Mouse (Mus musculus) erythroid progenitor cell, adult 5-6 weeks (primary cell): ENCODE measurements around the gene Slc16a7. TPM values are rescaled to one million over a fixed set of nuclear protein-coding genes. Genes with fewer than 3 reads are reported as not detected.

Source experiments
- ATAC-seq: replicated peaks from 2 replicates; pipeline ENCODE4 v1.8.0; 2016; ENCODE audit warnings: moderate number of reproducible peaks, mild to moderate bottlenecking, moderate TSS enrichment, inconsistent platforms; ENCODE audit not compliant: poor library complexity, low FRiP score, severe bottlenecking
- total RNA-seq, 2 experiments: library from RNA; stranded (forward) in 1 of 2; stranded (reverse) in 1 of 2; fragments of 150-400 nt in 1 of 2; fragments of 186-747, 209-891 nt in 1 of 2; gene quantifications; 2 replicates each; pipeline versions ENCODE4 v1.2.3 to v1.2.4; 2015 to 2017; ENCODE audit warnings: low replicate concordance in 2 of 2

Slc16a7 gene
- total RNA-seq (2015; ENCODE audit: low replicate concordance) (3.2 and 8.4 TPM in 2 replicates), total RNA-seq (2017; ENCODE audit: low replicate concordance) (0.39 and 3.3 TPM in 2 replicates)

DNA sequence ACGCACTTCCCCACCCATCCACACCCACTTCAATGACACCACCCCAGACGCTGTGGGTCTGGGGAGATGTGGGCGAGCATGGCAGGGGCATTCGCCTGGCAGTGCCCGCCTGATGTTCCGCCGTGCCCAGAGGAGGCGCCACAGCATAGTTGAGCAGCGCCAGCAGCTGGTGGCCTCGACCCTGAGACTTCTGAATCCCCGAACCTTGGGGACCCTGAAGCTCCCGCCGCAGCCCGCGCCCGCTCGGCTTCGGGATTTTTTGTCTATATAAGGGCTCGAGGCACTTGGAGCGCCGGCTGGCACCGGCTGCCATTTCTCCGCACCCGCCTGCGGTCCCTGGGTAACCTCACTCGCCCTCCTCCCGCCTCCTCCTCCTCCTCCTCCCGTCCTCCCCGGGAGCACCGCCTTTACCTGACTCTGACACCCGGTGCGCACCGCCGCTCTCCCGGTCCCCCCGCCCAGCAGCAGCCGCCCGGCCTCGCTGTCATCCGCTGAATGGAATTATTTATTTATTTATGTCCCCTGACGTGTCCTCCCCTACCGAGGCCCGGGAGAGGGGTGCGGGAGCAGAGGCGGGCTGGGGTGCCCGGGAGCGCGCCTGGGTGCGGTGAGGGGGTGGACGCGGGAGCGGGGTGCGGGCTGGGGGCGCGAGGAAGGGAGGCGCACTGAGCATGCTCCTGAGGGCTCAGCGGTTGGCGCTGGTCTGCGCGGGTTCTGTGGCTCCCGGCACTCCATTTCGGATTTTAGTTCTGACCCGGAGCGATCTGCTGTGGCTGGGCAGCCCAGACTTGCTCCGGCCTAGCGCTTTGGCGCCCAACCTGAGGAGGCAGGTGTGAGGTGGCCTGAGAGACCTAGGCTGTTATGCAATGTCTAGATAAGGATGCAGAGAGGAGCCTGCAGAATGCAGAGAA, at the start of gene Slc16a7:
Gene Slc16a7, minus strand, starts transcription at position 590 of the 911 bp plus-strand sequence.
- ATAC-seq, result no peak; the same call in 1 of the 2 replicates

DNA sequence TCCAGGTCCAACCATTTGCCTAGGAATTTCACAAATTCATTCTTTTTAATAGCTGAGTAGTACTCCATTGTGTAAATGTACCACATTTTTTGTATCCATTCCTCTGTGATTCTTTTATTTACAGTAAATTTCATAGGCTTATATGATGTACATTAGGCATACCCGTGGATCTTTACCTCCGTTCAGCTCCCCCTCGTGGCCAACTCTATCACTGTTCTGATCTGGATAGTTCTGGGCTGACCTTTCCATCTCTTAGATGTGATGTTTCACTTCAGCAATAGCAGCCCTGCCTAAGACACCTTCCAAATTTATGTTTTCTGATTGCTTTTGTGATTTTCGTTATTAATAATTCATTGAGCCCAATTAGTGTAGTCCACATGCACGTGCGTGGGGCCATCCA, 29.5 kb upstream of the Slc16a7 start:
- ATAC-seq, result no peak

DNA sequence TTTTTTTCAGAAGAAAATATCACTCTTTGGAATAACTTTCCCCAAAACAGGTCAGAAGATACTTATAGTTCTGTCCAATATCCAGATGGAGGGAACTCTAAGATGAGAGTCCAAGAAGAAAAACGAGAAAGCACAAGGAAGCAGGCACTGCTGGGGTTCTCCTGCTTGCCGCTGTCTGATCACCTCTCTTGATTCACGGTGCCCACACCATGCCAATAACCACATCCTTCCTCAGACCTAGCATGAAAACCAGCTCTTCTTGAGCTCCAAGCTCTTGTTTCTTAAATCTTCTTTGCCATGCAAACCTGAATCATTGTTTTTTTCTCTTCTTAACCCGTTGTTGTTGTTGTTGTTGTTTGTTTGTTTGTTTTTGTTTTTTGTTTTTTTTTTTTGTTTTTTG, 10.5 kb upstream of the Slc16a7 start:
- ATAC-seq, result no peak

DNA sequence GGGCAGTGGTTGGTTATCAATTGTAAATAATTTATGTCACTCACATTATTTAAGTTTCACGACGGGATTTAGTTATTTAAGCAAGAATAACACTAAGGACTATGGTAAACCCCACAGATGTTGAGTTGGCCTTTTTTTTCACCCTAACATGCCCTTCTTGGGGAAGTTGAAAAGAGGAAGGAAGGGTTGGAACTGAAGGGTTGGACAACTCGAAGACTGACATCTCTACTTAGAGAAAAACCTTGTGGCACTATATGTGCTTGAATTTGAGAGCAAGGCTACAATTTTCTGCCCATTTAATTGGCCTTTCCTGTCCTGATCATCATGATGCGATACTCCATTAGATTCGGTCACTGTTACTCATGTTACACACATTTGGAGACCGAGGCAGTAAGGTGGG, 746 bp upstream of the Slc16a7 start:
- no peak for ATAC-seq

DNA sequence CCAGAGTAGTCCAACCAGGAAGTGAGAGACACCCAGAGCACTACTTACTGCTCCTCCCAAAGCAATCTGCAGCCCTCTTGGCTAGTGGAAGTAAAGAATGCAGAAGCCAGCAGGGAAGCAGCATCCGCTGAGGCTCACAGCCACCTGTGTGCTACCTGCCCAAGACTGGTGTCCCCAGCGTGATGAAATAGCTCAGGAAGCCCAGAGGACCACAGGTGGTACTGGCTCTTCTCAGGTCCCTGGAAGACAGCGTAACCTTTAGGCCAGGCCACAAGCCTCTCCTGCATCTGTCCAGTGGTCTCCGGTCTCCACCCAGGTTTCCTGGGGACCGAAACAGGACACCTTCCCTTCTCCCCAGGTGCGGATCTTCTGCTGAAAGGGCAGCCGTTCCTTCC, 787 bp downstream of the Slc16a7 start:
- no peak for ATAC-seq

DNA sequence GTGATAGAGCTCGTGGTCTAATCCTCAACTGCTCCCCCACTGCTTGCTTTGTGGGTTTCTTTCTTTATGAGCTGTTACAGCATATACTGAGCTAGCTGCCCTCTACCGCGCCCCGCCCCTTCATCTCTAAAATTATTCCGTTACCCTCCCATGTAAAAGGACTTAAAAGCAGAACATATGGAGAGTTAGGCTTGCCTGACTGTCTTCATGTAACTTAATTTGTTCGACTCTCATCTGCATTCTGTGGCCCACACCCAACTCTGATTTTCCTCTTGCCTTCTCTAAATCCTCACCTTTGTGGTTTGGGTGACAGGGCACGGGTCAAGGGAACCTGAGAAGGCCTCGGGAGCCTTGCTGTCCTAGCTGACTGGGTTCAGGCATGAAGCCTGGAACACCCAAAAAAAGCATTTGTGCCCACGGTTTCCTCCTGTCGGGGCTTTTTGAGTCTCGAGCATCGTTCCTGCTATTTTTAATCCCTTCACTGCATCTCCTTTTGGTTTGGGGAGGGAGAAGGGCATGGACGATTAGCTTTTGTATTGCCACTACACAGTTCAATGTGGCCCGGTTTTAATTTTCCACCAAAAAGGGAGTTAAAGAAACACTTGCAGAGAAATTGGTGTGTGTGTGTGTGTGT, 1.4 kb downstream of the Slc16a7 start:
- ATAC-seq, result no peak

DNA sequence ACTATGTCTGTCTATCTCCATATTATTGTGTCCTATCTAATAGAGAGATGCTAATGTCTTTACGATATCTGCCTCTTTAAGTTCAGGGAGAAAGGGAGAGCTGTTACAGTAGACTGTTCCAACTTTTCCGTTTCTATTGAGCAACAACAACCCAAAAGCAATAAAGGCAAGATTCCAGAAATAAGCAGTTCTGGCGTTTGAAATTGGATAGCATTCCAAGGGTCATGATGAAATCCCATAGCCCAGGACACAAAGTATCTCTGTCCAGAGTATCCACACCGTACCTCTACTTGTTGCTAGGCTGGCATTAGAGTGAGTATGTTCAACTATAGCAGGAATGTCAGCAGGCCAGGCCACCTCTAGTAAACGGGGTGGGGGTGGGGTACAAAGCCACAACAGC, 13.7 kb downstream of the Slc16a7 start:
- no peak for ATAC-seq

DNA sequence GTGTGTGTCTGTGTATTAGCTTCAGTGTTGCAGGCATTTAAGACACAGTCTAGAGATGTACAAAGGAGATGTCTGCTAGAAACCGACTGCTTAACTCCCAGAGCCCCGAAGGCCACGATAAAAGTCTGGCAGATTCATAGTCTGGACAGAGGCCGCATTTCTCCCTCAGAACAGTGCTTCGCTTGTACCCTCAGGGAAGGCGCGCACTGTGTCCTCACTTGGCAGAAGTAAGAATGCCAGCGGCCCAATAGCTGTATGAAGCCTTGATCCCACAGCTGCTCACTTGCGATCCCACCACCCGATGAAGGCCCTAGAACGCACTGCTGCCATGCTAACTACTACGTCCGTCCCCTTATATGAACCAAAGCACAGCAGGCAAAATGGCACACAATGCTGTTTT, 16.6 kb downstream of the Slc16a7 start:
- no peak for ATAC-seq

DNA sequence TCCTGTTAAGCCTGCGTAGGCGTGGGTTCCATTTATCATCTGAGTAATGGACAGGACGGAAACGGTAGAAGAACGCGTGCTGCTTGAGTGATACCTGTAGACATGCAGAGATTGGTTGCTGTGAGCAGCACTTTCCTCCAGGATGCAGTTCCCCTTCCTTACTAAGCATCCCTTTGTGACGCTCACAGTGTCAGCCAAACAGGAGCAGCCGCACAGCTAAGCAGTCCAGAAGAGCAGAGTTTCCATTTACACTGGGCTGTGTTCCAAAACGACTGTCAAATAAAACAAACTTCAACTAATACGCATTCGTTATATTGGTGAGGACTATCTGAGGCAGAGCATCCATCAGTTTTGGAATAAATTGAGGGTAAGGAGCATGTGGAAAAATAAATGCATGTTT, 17.8 kb downstream of the Slc16a7 start:
- ATAC-seq, result no peak

DNA sequence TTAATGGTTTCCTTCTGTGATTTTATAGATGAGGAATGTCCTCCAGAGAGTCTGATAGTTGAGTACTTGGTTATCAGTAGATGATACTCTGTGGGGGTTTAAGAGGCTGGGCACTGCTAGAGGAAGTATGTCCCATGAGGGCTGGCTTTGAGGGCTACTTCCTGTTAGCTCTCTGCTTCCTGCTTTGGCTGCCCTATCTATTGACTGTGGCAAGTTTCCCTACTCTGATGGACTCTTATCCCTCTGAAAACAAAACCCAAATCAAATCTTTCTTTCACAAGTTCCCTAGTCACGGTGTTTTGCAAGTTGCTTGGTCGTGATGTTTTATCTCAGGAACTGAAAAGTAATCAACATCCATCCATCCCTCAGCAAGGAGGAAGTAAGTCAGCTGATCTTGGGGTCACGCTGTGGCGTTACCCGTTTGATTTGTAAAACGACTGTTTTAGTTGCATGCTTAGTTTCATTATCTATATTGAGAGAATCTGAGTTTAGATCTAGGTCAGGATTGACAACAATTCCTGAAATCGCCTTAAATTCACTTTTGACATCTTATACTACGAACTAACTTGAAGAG, 19.1 kb downstream of the Slc16a7 start:
- ATAC-seq, result no peak

DNA sequence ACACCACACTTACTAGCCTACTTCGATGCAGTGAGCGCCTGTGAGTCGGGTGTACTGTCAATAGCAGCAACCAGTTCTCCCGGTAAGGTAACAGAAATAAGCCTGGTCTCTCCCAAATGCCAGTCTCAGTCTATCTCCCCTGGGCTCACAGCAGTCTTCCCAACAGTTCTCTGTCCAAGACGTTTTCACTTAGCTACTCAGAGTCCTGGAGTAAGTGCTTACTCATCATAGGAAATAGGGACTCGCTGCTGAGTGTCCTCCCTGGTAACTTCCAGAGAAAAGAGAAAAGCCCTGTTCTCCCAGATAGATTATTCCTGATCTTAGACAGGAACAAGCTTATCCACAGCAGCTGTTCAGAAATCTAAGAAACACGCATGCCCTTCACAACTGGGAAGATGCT, 30.8 kb downstream of the Slc16a7 start:
- ATAC-seq, result no peak

DNA sequence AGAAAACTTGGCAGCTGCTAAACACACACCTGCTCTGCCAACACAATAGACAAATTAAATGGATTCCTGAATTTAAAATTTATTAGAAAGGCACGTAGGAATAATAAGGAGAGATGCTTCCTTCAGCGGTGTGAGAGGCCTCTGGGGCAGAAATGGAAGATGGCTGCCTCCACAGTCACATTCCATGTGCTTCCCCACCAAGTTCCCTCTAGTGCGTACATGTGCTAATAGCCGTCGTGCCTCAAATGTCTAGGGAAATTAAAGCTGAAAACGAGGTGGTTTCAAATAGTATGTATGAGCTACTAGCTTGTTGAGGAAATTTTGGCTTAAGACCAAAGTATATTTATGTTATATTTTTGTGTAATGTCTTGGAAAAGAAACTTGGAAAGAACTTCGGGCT, 36.5 kb downstream of the Slc16a7 start:
- no peak for ATAC-seq

DNA sequence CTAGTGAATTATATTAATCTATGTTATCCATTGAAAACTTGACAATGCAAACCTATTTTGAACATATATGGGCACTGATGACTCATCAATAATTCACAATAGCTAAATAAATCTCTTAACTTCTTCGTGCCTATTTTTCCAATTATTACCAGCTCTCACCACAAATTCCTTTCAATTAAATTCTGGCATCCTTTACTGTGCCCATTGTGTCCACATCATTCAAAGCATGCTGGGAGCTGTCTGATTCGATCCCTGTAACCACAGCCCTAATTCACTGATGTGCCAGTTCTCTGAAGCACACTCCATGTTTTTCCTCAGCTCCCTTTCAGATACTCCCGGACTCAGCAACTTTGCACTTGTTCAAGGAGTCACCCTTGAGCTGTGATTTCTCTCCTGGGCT, 41.1 kb downstream of the Slc16a7 start:
- ATAC-seq, result no peak

DNA sequence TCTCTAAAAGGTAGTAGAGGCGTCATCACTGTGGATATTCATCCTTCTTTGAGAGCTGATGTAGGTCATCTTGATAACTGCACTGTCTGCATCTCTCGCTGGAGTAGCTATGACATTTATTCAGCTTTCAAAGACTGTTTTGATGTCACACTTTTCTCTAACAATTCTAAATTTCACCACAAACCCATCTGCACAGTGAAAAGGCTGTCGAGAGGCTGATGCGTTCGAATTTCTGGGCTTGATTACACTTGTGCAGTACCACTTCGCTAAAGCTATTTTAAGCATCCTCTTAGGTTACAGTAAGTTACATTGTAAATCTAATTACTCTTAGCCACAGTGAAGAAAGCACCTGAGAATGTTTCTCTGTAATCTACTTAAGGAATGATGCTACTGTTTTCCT, 42.1 kb downstream of the Slc16a7 start:
- no peak for ATAC-seq

DNA sequence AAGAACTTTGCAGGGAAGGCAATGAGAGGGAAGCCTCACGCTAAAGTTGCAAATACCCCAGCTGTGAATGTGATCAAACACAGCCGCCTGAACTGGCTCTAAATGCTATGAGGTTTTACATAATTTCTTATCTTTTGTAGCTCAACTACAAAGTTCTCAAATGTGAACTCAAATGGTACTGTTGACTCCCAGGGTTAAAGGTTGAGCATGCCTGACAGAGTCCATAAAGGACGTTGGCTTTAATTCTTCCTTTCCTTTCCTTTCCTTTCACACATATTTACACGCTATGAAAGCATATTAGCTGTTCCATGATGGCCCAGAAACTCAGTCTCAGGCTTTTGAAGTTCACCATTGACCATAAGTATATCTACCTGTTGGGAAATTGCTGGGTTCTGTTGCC, 42.9 kb downstream of the Slc16a7 start:
- no peak for ATAC-seq

DNA sequence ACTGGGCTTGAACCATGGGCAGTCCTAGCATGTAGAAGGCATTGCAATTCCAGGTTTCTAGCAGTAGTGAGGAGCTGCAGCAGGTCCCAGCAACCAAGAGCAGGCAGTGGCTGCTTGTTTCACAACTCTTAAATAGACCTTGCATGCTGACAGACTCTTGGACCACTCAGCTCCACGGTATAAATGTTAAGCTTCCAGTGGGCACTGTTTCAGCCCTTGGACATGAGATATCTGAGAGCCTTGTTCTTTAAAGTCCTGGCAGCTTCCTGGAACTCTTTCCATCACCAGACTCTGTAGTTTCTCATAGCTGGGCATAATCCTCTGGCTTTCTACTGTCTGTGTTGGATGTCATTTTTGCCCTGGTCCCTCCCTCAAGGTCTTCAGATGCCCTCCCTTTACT, 43.7 kb downstream of the Slc16a7 start:
- ATAC-seq, result no peak

DNA sequence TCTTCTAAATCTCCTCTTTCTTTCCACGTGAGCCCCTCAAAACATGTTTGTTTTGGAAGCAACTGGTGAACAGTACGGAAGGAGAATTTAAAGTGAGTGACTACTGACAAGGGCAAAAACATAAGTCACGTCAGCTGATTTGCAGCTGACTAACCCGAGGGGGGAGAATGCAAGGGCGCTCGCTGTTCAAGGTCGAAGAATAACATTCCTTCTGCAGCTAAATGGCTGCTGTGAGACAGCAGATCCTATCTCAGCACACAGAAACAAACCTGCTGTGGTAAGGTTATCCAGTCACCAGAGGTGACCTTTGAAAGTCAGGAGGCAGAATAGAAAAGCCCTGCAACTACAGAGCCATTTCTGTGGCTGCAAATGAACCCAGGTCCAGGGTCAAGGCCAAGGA, 47.1 kb downstream of the Slc16a7 start:
- no peak for ATAC-seq

DNA sequence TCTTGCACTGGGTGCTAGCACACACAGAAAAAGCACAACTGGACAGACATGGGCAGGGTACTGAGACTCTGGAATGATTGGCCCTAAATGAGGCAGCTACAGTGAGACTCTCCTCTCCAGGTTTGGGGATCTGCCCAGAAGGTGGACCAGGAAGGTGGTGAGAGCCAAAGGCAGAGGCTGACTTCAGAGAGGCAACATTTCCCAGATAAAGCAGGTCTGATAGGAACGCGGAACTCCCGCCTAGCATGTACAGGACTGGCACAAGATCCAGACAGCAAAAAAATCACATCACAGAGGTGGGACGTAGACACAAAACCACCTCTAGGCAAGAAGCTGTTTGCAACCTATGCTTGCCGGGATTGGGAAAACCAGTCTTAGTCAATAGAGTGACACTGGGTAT, 55.5 kb downstream of the Slc16a7 start:
- no peak for ATAC-seq

DNA sequence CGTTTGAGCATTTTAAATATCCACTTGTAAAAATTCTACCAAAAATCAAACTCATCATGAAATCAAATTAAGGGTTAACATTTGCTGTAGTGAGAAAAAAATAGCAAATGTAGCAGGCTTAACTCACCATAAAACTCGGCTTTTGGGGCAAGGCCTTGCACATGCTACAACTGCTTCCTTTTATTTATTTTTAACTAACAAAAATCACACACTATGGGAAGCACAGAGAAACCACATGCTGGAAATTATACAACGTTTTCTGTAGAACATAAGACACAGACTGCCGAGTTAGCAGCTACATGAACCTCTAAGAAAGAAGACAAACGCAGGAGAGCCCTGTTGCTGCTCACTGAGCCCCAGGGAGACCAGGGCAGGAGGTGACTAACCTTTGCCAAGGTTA, 57.9 kb downstream of the Slc16a7 start:
- no peak for ATAC-seq

DNA sequence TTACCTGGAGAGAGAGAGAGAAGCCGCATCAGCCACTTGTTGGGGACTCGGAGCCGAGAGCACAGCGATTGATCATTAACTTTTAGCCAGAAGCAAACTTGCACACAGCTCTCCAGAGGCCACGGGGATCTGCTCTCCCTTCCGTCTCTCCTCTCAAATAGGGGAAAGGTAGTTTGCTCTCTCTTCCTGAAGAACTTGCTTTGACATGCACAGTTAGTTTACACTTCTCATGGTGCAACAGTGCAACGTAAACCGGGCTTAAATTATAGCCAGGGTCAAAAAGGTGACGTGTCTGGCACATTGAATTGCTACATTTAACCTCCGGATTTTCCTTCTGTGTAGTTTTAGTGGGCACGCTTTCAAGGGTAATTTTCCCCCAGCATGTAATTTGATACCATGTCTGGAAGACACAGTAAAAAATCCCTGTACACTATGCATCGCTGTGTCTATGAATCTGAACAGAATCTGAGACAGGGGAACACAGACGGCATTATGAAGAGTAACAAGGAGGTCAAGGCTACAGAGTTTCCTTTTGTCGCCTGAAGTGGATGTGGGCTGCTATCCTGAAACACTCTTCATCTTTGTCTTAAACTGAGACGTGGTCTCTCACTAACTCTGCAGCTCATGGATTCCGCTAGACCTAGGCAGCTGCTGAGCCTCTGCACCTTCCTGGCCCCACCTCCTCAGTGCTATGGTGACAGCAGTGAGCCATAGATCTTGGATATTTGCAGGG, 60.8 kb downstream of the Slc16a7 start:
- ATAC-seq, result no peak
